Mouse (Mus musculus) midbrain, embryonic 16.5 days (tissue): ENCODE results near the gene Tbx1. TPM values are rescaled to one million over a fixed set of nuclear protein-coding genes. Genes with fewer than 3 reads are reported as not detected.

Experiments
- ATAC-seq: fragments of 200-750 bp; cut with Nextera tagmentation; 2 replicates; pipeline ENCODE4 v1.8.0; 2017; ENCODE audit warnings: moderate TSS enrichment
- H3K27ac ChIP-seq: fragments of 300-500 bp; sonication (generic); 2 replicates; pipeline ENCODE4 v1.5.1; 2014; ENCODE audit warnings: mild to moderate bottlenecking, low read length, mixed read lengths
- H3K27me3 ChIP-seq: fragments of 300-500 bp; sonication (generic); 2 replicates; pipeline ENCODE4 v1.6.1; 2014; ENCODE audit warnings: low read depth, low read length, mixed read lengths; ENCODE audit not compliant: control insufficient read depth, insufficient read depth
- H3K36me3 ChIP-seq: fragments of 300-500 bp; sonication (generic); 2 replicates; pipeline ENCODE4 v1.6.1; 2014; ENCODE audit warnings: mild to moderate bottlenecking, low read length, moderate library complexity, mixed read lengths; ENCODE audit not compliant: control insufficient read depth, insufficient read depth
- H3K4me1 ChIP-seq: fragments of 300-500 bp; sonication (generic); 2 replicates; pipeline ENCODE4 v1.6.1; 2014; ENCODE audit warnings: mild to moderate bottlenecking, low read length, mixed read lengths; ENCODE audit not compliant: control insufficient read depth, insufficient read depth
- H3K4me2 ChIP-seq: fragments of 300-500 bp; sonication (generic); 2 replicates; pipeline ENCODE4 v1.6.1; 2014; ENCODE audit warnings: mild to moderate bottlenecking, low read length, mixed read lengths
- H3K4me3 ChIP-seq: fragments of 300-500 bp; sonication (generic); 2 replicates; pipeline ENCODE4 v1.5.1; 2014; ENCODE audit warnings: low read depth, mild to moderate bottlenecking, low read length, moderate library complexity, mixed read lengths
- H3K9ac ChIP-seq: fragments of 300-500 bp; sonication (generic); 2 replicates; pipeline ENCODE4 v1.6.1; 2014; ENCODE audit warnings: low read depth, low read length, mixed read lengths
- H3K9me3 ChIP-seq: fragments of 300-500 bp; sonication (generic); replicated peaks from 2 replicates; pipeline ENCODE4 v1.6.1; 2014; ENCODE audit warnings: mild to moderate bottlenecking, low read length, mixed read lengths; ENCODE audit not compliant: control insufficient read depth, poor library complexity, severe bottlenecking
- WGBS: fragments of 180-500 bp; shearing (Covaris S2); extraction: QIAGEN DNeasy Blood & Tissue Kit; methylation state at CpG from one replicate; pipeline ENCODE4 v1.1.7; 2014; 5-methylcytosine and 5-hydroxymethylcytosine counted together
- polyA plus RNA-seq: library from polyadenylated mRNA; unstranded; fragments of >200 nt; fragmentation: Nextera tagmentation; extraction: Ambion mirVana; gene quantifications from 2 replicates; pipeline ENCODE4 v1.2.1, GENCODE M21; 2015

Gene Tbx1
- polyA plus RNA-seq, 1 experiment from 2014 or later = 0.33 TPM

DNA sequence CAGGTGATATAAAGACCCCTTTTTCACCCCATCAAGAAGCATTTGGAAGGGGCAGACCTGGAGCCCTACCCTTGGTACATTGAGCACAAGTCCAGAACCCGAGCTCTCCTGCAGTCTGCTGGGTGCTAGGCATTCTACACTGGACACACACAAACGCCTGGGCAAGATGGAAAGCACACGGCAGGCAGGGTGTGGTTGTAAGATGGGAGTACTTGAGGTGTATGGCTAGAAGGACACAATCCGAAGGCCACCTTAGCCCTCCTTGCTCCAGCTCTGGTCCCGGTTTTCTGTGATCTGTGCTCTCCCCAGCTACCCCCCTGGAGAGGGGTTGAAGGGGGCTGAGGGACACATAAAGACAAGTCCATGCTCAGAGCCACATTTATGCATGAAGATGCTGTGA is 39.8 kb upstream of the Tbx1 start:
- Histone ChIP-seq H3K36me3 (peaks cover 2% of the 10 kb centered on the region), H3K4me1 (peaks cover 31% of the 10 kb centered on the region), H3K4me3 (peak overlapping the region; percentile 73), H3K27ac (peak overlapping the region; percentile 89), H3K9me3 (no peaks in the 10 kb centered on the region), H3K27me3 (no peaks in the 10 kb centered on the region), H3K9ac (peak overlapping the region; percentile 86), H3K4me2 (peak overlapping the region; percentile 100)
- peak; percentile 4 for ATAC-seq
- WGBS = 51% methylated on average over 5 of the region's 5 CpGs

DNA sequence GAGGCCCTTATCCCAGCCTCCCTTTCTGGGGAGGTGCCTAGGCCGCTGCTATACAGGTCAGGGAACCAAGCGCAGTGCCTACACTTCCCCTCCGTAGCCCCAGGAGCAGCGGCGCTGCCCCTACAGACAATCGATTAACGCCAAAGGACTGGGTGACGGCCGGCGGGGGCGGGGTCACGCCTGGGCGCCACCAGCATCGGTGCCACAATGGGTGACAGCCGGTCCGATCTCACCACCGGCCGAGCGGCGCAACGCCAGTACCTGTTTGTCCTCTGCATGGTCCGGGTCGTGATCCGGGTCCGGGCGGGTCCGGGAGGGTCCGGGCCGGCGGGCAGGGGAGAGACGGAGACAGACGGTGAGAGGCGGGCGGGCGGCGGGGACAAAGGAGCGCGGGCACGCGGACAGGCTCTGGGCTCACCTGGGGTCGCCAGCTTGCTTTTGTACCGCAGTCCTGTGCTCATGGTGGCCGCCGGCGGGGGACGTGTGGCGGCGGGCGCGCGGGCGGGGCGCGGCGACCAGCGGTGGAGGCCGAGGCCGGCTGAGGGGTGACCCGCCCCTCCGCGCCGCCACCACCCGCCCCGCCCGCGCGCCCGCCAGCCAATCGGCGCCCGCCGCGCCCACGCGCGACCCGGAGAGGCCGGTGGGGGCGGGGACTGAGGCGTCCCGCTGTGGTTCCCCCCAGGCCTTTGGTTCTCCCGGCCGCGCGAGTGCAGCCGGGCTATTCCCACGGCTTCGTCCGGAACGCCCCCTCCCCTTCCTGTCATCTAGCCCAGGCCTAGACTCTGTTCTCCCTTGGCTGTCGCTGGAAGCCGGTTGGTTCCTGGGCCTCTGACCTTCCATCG is 39.1 kb upstream of the Tbx1 start, which contains the start of gene Sept5:
Gene Sept5, minus strand, starts transcription at position 565 of the 842 bp plus-strand sequence.
- Histone ChIP-seq H3K4me3 (peak within 1 kb of the TSS; percentile 73), H3K9ac (peak within 1 kb of the TSS; percentile 86), H3K27ac (peak within 1 kb of the TSS; percentile 89), H3K27me3 (peaks cover 7% of the 10 kb centered on the region), H3K36me3 (peaks cover 9% of the 10 kb centered on the region), H3K9me3 (no peaks in the 10 kb centered on the region), H3K4me2 (peak within 1 kb of the TSS; percentile 100), H3K4me1 (peaks cover 31% of the 10 kb centered on the region)
- under 1% methylated on average over 52 of the region's 93 CpGs for WGBS
- peak; percentile 61 for ATAC-seq

DNA sequence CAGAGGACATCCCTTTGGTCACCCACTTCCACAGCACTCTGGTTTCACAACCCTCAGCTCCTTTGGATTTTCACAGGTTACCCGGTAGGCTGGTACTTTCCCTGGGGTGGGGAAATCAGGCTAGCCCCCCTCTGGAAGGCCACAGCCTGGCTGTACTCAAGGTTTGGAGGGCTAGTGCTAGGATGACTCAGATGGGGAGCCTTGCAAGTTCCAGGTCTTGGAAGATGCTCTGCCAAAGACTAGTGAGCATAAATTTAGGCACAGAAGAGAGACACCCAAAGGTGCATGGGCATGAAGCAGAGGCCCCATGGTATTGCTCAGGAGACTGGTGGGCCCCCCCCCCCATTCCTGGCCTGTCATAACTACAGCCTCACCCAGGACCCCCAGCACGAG is 38.5 kb upstream of the Tbx1 start:
- Histone ChIP-seq H3K36me3 (peaks cover 16% of the 10 kb centered on the region), H3K27me3 (peaks cover 13% of the 10 kb centered on the region), H3K9me3 (no peaks in the 10 kb centered on the region), H3K9ac (peak overlapping the region; percentile 86), H3K27ac (peak overlapping the region; percentile 89), H3K4me2 (peak overlapping the region; percentile 100), H3K4me3 (peak overlapping the region; percentile 73), H3K4me1 (peaks cover 31% of the 10 kb centered on the region)
- WGBS = 53% methylated on average over 1 of the region's 2 CpGs
- ATAC-seq = no peak; the same call in 1 of the 2 replicates

DNA sequence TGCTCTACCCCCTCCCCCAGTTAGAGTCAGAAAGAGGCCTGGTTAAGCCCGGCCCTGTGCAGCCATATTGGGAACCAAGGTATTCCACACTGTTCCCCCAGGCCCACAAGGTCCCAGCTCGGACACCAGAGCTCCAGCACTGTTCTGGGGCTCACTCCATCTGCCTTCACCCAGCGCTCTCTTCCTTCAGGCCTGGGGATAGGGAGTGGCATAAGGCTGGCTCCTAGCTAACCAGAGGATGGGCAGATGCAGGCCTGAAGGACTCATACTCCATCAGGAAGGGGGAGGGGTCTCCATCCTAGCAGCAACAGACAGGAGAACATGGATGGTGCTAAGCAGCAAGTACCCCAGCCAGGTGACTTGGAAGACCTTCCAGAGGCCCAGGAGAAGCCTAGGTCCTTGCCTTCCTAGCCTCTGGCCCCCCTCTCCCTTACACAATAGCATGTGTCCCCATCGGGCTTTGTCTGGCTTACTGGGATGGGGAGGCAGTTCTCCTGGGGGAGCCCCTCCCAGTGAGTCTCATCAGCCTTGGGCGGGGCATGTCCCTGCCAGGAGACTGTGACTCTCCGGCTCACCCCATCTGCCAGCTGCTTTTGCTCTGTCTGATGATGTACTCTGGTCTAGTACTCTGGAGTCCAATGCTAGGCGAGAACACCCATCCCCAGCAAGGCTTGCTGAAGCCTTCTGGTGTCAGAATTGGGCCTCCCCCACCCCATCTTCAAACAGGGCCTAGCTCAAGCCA is 37.9 kb upstream of the Tbx1 start:
- Histone ChIP-seq H3K27ac (peak overlapping the region; percentile 89), H3K9me3 (no peaks in the 10 kb centered on the region), H3K27me3 (peaks cover 19% of the 10 kb centered on the region), H3K9ac (peak overlapping the region; percentile 86), H3K4me3 (peak overlapping the region; percentile 73), H3K36me3 (peaks cover 21% of the 10 kb centered on the region), H3K4me2 (peak overlapping the region; percentile 100), H3K4me1 (peaks cover 31% of the 10 kb centered on the region)
- ATAC-seq = peak; percentile 4; the same call in 1 of the 2 replicates
- 45% methylated on average over 7 of the region's 7 CpGs for WGBS

DNA sequence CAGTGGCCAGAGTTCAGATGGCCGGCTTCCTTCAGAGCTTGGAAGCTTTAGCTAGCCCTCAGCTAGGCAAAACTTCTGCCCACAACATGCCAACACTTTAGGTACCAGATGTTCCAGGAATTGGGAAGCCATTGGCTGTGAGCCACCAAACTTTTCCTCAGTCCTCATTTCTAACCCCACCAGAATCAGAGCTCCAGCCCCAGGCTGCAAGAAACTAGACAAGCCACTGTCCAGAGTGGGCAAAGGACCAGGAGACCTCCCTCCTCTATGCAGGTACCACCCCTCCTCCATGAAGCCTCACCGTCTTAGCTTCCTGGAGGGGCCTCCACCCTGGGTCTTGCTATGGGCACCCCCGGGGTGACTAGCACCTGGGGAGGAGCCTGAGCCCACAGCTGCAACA is 36.7 kb upstream of the Tbx1 start:
- ATAC-seq = no peak

DNA sequence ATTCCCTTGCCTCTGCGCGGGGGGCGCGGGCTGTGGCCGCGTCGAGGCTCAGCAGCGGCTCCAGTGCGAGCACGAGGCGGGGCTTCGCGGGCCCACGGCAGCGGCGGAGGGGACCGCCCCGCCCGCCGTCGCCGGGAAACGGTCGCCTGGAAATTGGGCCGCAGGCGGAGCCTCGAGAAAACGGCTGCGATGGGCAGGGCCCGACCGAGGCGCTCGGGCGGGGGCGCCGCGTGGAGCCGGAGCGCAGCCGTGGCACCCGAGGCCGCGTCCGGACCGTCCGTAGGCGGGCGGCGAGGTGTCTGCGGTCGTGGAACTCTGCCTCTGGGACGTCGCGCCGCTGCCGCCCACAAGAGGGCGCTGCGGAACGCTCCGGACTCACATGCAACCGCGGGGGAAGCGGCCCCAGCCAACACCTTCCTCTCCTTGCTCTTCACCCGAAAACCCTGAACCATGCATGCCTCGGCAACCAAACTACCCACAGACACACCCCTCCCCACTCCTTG is 36.0 kb upstream of the Tbx1 start, which contains the start of gene Gm49601:
Gene Gm49601, minus strand, starts transcription at position 52 of the 503 bp plus-strand sequence.
- peaks cover 31% of the 10 kb centered on the region for H3K4me1 ChIP-seq
- H3K27ac ChIP-seq = no peak within 1 kb of the TSS
- H3K4me3 ChIP-seq = peak within 1 kb of the TSS; percentile 54
- H3K4me2 ChIP-seq = peak within 1 kb of the TSS; percentile 100
- peak; percentile 5 for ATAC-seq
- H3K9me3 ChIP-seq = no peaks in the 10 kb centered on the region
- H3K27me3 ChIP-seq = peaks cover 37% of the 10 kb centered on the region
- under 1% methylated on average over 65 of the region's 65 CpGs for WGBS
- H3K9ac ChIP-seq = peak within 1 kb of the TSS; percentile 86
- H3K36me3 ChIP-seq = peaks cover 40% of the 10 kb centered on the region

More for the DNA sequence above, 36.7 kb upstream of the Tbx1 start:
- H3K9me3 ChIP-seq = no peaks in the 10 kb centered on the region
- WGBS = 56% methylated on average over 3 of the region's 3 CpGs
- peak overlapping the region; percentile 54; the same call in 1 of the 2 replicates for H3K4me3 ChIP-seq
- peak overlapping the region; percentile 86; the same call in 1 of the 2 replicates for H3K9ac ChIP-seq
- H3K27ac ChIP-seq = no peak overlapping the region
- peaks cover 33% of the 10 kb centered on the region for H3K36me3 ChIP-seq
- peaks cover 31% of the 10 kb centered on the region for H3K27me3 ChIP-seq
- H3K4me1 ChIP-seq = peaks cover 31% of the 10 kb centered on the region
- peak overlapping the region; percentile 100 for H3K4me2 ChIP-seq

DNA sequence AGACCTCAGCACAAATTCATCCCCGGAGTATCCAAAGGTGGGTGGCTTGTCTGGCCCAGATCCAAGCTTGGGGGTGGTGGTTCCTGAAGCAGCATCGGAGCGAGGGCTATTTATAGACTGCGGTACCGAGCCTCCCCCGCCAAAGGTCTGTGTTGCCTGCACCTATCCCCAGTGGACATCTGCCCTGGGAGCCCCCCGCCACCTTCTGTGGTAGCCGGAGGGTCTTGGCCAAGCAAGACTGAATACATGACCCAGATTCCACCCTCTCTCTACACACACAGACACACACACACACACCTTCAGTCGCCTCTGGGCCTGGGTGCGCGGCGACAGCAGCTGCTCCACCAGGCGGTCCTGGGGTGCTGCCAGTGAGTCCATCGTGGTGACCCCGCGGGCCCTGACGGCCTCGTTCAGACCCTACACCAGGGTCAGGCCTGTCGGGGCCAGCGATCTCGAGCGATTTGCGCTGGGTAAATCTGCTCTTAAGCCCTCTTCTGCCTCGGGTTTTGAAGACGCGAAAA is 35.4 kb upstream of the Tbx1 start:
- no peak for ATAC-seq
- peaks cover 41% of the 10 kb centered on the region for H3K36me3 ChIP-seq

DNA sequence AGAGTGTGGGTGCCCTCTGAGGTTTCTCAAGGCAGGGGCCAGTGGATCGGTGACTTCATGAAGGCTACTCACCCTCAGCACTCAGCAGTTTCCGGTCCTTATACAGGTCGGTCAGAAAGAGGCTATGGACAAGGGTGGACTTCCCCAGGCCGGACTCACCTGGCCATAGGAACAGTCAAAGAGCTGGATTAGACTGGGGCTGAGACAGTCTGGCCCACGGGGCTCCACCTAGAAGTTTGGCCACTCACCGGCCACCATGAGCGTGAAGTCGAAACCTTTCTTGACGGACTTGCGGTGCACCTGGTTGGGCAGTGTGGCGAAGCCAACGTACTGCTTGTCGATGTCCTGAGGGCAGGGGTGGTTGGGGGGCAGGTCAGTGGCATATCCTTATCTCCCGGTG is 34.6 kb upstream of the Tbx1 start:
- Histone ChIP-seq H3K4me1 (peaks cover 38% of the 10 kb centered on the region), H3K4me3 (no peak overlapping the region), H3K9me3 (no peaks in the 10 kb centered on the region), H3K36me3 (peaks cover 45% of the 10 kb centered on the region), H3K27ac (no peak overlapping the region), H3K4me2 (no peak overlapping the region), H3K27me3 (peaks cover 44% of the 10 kb centered on the region), H3K9ac (no peak overlapping the region)
- WGBS = 50% methylated on average over 14 of the region's 14 CpGs
- ATAC-seq = no peak

More for the DNA sequence above, 35.4 kb upstream of the Tbx1 start:
- WGBS = 11% methylated on average over 26 of the region's 26 CpGs
- H3K4me2 ChIP-seq = peak overlapping the region; percentile 100
- peaks cover 36% of the 10 kb centered on the region for H3K4me1 ChIP-seq
- H3K4me3 ChIP-seq = peak overlapping the region; percentile 54
- no peak overlapping the region for H3K27ac ChIP-seq
- H3K27me3 ChIP-seq = peaks cover 38% of the 10 kb centered on the region
- H3K9me3 ChIP-seq = no peaks in the 10 kb centered on the region
- peak overlapping the region; percentile 71 for H3K9ac ChIP-seq
